Comparison of ENCODE assay signal across 18 mouse cellular contexts in genomic region chr11:54907259-54907658, GRCm38 (mm10). TPM values are rescaled to one million over a fixed set of nuclear protein-coding genes. Genes with fewer than 3 reads are reported as not detected.
"Had no signal": no experiment of that assay in that cellular context is flagged by ENCODE, and none has a peak within 500 bp of the region (broad histone marks: within the 10 kb centered on the region; RNA-seq: fewer than 3 reads in every experiment).

No protein-coding gene starts in this region.

- DNase-seq: lung, adult 2 months; lung, postnatal 14 days; lung, postnatal 36 days; right cerebral cortex, postnatal 14 days; spleen, adult 18-20 months; thymus, adult 18-20 months; thymus, postnatal 14 days; thymus, postnatal 36 days had no signal

- H3K9me3 ChIP-seq: lung, embryonic 15.5 days; megakaryocyte, embryonic 14.5 days; midbrain, embryonic 13.5 days; midbrain, embryonic 15.5 days; neural tube, embryonic 12.5 days had no signal

- H3K4me3 ChIP-seq: lung, embryonic 15.5 days; megakaryocyte, embryonic 14.5 days; midbrain, embryonic 13.5 days; midbrain, embryonic 15.5 days; neural tube, embryonic 12.5 days had no signal

- H3K27me3 ChIP-seq: lung, embryonic 15.5 days; midbrain, embryonic 13.5 days; midbrain, embryonic 15.5 days; neural tube, embryonic 12.5 days had no signal

- H3K4me2 ChIP-seq: lung, embryonic 15.5 days; midbrain, embryonic 11.5 days; midbrain, embryonic 13.5 days; midbrain, embryonic 15.5 days; neural tube, embryonic 12.5 days had no signal

- H3K36me3 ChIP-seq: midbrain, embryonic 15.5 days had no signal

- H3K9ac ChIP-seq: lung, embryonic 15.5 days; midbrain, embryonic 13.5 days; midbrain, embryonic 15.5 days; neural tube, embryonic 12.5 days had no signal

- ATAC-seq: lung, postnatal 0 days; midbrain, embryonic 13.5 days; midbrain, embryonic 15.5 days had no signal

- H3K27ac ChIP-seq: lung, embryonic 15.5 days; macrophage; midbrain, embryonic 13.5 days; midbrain, embryonic 15.5 days; neural tube, embryonic 12.5 days had no signal

RNA-seq across cellular contexts. Expression of gene Gpx3, which starts 5.0 kb away (rescaled TPM):
- total RNA-seq: monocyte, adult 5-6 weeks; neutrophil, adult 5-6 weeks had no signal
